Mouse (Mus musculus): Measurements from ENCODE around the gene Gm5478.

DNA sequence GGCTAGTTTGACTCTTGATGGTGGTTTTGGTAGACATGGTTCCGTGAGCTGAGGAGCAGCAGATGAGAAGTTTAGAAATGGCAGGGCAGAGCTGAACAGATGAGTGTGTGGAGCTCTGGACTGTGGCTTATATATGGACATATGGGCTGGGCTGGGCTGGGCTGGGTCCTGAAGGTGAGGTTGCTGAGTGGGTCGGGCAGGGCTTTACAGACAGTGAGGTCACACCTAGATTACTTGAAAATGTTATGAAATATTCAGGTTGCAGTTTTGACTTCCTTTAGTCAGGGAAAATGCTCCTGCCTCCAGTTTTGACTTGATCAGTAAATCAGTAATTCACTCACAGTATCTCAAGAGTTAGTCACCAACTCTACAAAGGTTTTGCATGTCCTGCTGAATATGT lies 33.0 kb upstream of the Gm5478 start, which contains the start of gene Krt6b:
- no peak for TF ChIP-seq TAL1 (IDR thresholded peaks at IDR 0.05; ENCODE audit: low read length)
- no peak for TF ChIP-seq GATA1 (IDR thresholded peaks at IDR 0.05; ENCODE audit: low read length)

Data from erythroblast, embryonic 14.5 days (primary cell).